In the genomic region with DNA sequence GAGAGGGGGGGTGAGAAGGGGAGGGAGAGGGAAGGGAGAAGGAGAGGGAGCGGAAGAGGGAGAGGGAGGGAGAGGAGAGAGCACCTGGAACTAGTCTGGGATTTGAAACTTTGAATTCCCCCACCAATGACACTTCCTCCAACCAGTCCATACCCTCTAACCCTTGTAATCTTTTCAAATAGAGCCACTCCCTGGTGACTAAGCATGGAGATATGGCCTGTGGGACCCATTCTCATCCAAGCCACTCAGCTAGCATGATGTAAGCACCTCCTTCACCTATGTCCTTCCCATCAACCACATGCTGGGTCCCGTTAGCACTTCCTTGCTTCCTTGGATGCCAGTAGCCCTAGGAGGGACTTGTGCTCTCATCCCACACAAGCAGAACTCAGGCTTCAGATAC, we compare ENCODE assay signal across 22 mouse cellular contexts. TPM values are rescaled to one million over a fixed set of nuclear protein-coding genes. Genes with fewer than 3 reads are reported as not detected.
DNase-seq lines count a peak whose midpoint lies in the region; ATAC-seq and TF ChIP-seq lines count a peak whose summit lies in the region.
"Had no signal": no experiment of that assay in that cellular context is flagged by ENCODE, and none has a peak within 500 bp of the region (broad histone marks: within the 10 kb centered on the region; RNA-seq: fewer than 3 reads in every experiment).

No protein-coding gene starts in this region.

- H3K4me3 ChIP-seq in erythroblast, embryonic 14.5 days (replicated peaks), result peak overlapping the region; percentile 17
- no peak overlapping the region for H3K4me3 ChIP-seq in midbrain, embryonic 10.5 days
- no peak overlapping the region for H3K4me3 ChIP-seq in midbrain, embryonic 16.5 days (ENCODE audit: low read depth, low read length)
- H3K4me3 ChIP-seq in intestine, postnatal 0 days (ENCODE audit: low read depth, low read length), result no peak overlapping the region
- H3K4me3 ChIP-seq in liver, embryonic 16.5 days (ENCODE audit: low read depth, low read length), result peak overlapping the region; percentile 13; the same call in 1 of the 2 replicates
- H3K4me3 ChIP-seq in layer of hippocampus, adult 2 months, result no peak overlapping the region
- no peak overlapping the region for H3K4me3 ChIP-seq in hindbrain, postnatal 0 days (ENCODE audit: low read length)
- H3K4me3 ChIP-seq: gastrocnemius, adult 2 months; hindbrain, embryonic 12.5 days; kidney, embryonic 15.5 days; midbrain, embryonic 13.5 days; myocyte had no signal

- 60% methylated on average over 2 of the region's 2 CpGs for WGBS in midbrain, embryonic 10.5 days
- 80% methylated on average over 2 of the region's 2 CpGs for WGBS in midbrain, embryonic 16.5 days
- 51% methylated on average over 2 of the region's 2 CpGs for WGBS in intestine, postnatal 0 days
- 62% methylated on average over 2 of the region's 2 CpGs for WGBS in liver, embryonic 16.5 days (ENCODE audit: insufficient replicate concordance)
- 73% methylated on average over 2 of the region's 2 CpGs for WGBS in hindbrain, postnatal 0 days

- H3K4me1 ChIP-seq in erythroblast, embryonic 14.5 days (ENCODE audit: control insufficient read depth), result peaks cover 53% of the 10 kb centered on the region
- H3K4me1 ChIP-seq in midbrain, embryonic 10.5 days, result peaks cover 34% of the 10 kb centered on the region
- H3K4me1 ChIP-seq in midbrain, embryonic 16.5 days (ENCODE audit: control insufficient read depth, insufficient read depth, low read length), result peaks cover 13% of the 10 kb centered on the region
- peaks cover 4% of the 10 kb centered on the region; the same call in 1 of the 2 replicates for H3K4me1 ChIP-seq in intestine, postnatal 0 days (replicated peaks; ENCODE audit: control insufficient read depth, insufficient read depth, low read length)
- peaks cover 31% of the 10 kb centered on the region for H3K4me1 ChIP-seq in liver, embryonic 16.5 days (ENCODE audit: control insufficient read depth, low read depth, low read length)
- H3K4me1 ChIP-seq in hindbrain, postnatal 0 days (ENCODE audit: insufficient read depth, low read length), result no peaks in the 10 kb centered on the region; the same call in 1 of the 2 replicates

- TF ChIP-seq CTCF in intestine, postnatal 0 days (IDR thresholded peaks at IDR 0.05; ENCODE audit: low read depth), result no peak
- no peak for TF ChIP-seq CTCF in layer of hippocampus, adult 2 months (conservative IDR thresholded peaks at IDR 0.05)
- no peak for TF ChIP-seq CTCF in hindbrain, postnatal 0 days (IDR thresholded peaks at IDR 0.05; ENCODE audit: low read depth)

- no peak overlapping the region for H3K4me2 ChIP-seq in midbrain, embryonic 16.5 days (ENCODE audit: low read length)
- no peak overlapping the region for H3K4me2 ChIP-seq in intestine, postnatal 0 days (replicated peaks; ENCODE audit: low read depth)
- peak overlapping the region; percentile 51 for H3K4me2 ChIP-seq in liver, embryonic 16.5 days (ENCODE audit: low read depth, low read length)
- H3K4me2 ChIP-seq in hindbrain, postnatal 0 days (ENCODE audit: low read depth, low read length), result no peak overlapping the region
- H3K4me2 ChIP-seq: hindbrain, embryonic 12.5 days; kidney, embryonic 15.5 days; midbrain, embryonic 13.5 days had no signal

- H3K9me3 ChIP-seq in erythroblast, embryonic 14.5 days (ENCODE audit: control insufficient read depth, low read length), result no peaks in the 10 kb centered on the region
- no peaks in the 10 kb centered on the region for H3K9me3 ChIP-seq in midbrain, embryonic 10.5 days (replicated peaks)
- H3K9me3 ChIP-seq in midbrain, embryonic 16.5 days (replicated peaks; ENCODE audit: control insufficient read depth, low read length, poor library complexity, severe bottlenecking), result no peaks in the 10 kb centered on the region
- no peaks in the 10 kb centered on the region for H3K9me3 ChIP-seq in intestine, postnatal 0 days (ENCODE audit: control insufficient read depth)
- no peaks in the 10 kb centered on the region for H3K9me3 ChIP-seq in liver, embryonic 16.5 days (replicated peaks; ENCODE audit: control insufficient read depth, low read length)
- H3K9me3 ChIP-seq in hindbrain, postnatal 0 days (ENCODE audit: low read length), result no peaks in the 10 kb centered on the region
- H3K9me3 ChIP-seq: hindbrain, embryonic 12.5 days; kidney, embryonic 15.5 days; midbrain, embryonic 13.5 days had no signal

- ATAC-seq in erythroblast, adult 5-6 weeks (replicated peaks; ENCODE audit: low FRiP score, poor library complexity, severe bottlenecking), result no peak
- ATAC-seq in midbrain, embryonic 16.5 days, result no peak
- peak; percentile 62; the same call in 1 of the 2 replicates for ATAC-seq in intestine, postnatal 0 days
- peak; percentile 63 for ATAC-seq in liver, embryonic 16.5 days (ENCODE audit: low read depth)
- ATAC-seq in hindbrain, postnatal 0 days, result no peak
- ATAC-seq: CD4-positive, CD25-positive, alpha-beta regulatory T cell, adult 4 months had no signal

- no peak for DNase-seq in midbrain, embryonic 10.5 days (ENCODE audit: low spot score)
- no peak for DNase-seq in layer of hippocampus, adult 2 months (ENCODE audit: low spot score in 2 of 2)
- DNase-seq in hindbrain, postnatal 0 days (ENCODE audit: low spot score), result no peak
- DNase-seq: adrenal gland, postnatal 36 days; cerebellum, adult 8-10 months; gastrocnemius, adult 2 months; spleen, adult 18-20 months; thymus, adult 2 months had no signal

- 0 out of 2 replicates have a peak overlapping the region, but pooled peaks have one; percentile 23 for H3K27ac ChIP-seq in midbrain, embryonic 10.5 days (replicated peaks)
- no peak overlapping the region for H3K27ac ChIP-seq in midbrain, embryonic 16.5 days (ENCODE audit: low read length)
- no peak overlapping the region for H3K27ac ChIP-seq in intestine, postnatal 0 days (ENCODE audit: low read depth, low read length)
- peak overlapping the region; percentile 85 for H3K27ac ChIP-seq in liver, embryonic 16.5 days (ENCODE audit: low read length)
- no peak overlapping the region for H3K27ac ChIP-seq in layer of hippocampus, adult 2 months
- no peak overlapping the region for H3K27ac ChIP-seq in hindbrain, postnatal 0 days
- H3K27ac ChIP-seq: gastrocnemius, adult 2 months; hindbrain, embryonic 12.5 days; kidney, embryonic 15.5 days; midbrain, embryonic 13.5 days had no signal

- no peaks in the 10 kb centered on the region for H3K36me3 ChIP-seq in erythroblast, embryonic 14.5 days (ENCODE audit: control insufficient read depth)
- H3K36me3 ChIP-seq in midbrain, embryonic 10.5 days, result no peaks in the 10 kb centered on the region
- no peaks in the 10 kb centered on the region for H3K36me3 ChIP-seq in midbrain, embryonic 16.5 days (ENCODE audit: control insufficient read depth, insufficient read depth, low read length)
- no peaks in the 10 kb centered on the region for H3K36me3 ChIP-seq in intestine, postnatal 0 days (ENCODE audit: control insufficient read depth, insufficient read depth)
- no peaks in the 10 kb centered on the region for H3K36me3 ChIP-seq in liver, embryonic 16.5 days (ENCODE audit: control insufficient read depth, insufficient read depth)
- no peaks in the 10 kb centered on the region for H3K36me3 ChIP-seq in hindbrain, postnatal 0 days (ENCODE audit: insufficient read depth, low read length)
- H3K36me3 ChIP-seq: hindbrain, embryonic 12.5 days; kidney, embryonic 15.5 days; midbrain, embryonic 13.5 days had no signal

- H3K27me3 ChIP-seq in erythroblast, embryonic 14.5 days (ENCODE audit: control insufficient read depth), result peaks cover 3% of the 10 kb centered on the region
- peaks cover 33% of the 10 kb centered on the region for H3K27me3 ChIP-seq in midbrain, embryonic 10.5 days (ENCODE audit: low read depth, poor library complexity, severe bottlenecking)
- no peaks in the 10 kb centered on the region for H3K27me3 ChIP-seq in midbrain, embryonic 16.5 days (ENCODE audit: control insufficient read depth, insufficient read depth, low read depth, low read length)
- H3K27me3 ChIP-seq in intestine, postnatal 0 days (replicated peaks; ENCODE audit: control insufficient read depth, insufficient read depth, low read length), result no peaks in the 10 kb centered on the region
- H3K27me3 ChIP-seq in liver, embryonic 16.5 days (ENCODE audit: control insufficient read depth, insufficient read depth, low read depth, low read length), result no peaks in the 10 kb centered on the region
- no peaks in the 10 kb centered on the region for H3K27me3 ChIP-seq in hindbrain, postnatal 0 days (ENCODE audit: insufficient read depth, low read length)
- H3K27me3 ChIP-seq: kidney, embryonic 15.5 days; midbrain, embryonic 13.5 days had no signal

- H3K9ac ChIP-seq in midbrain, embryonic 16.5 days (ENCODE audit: low read depth, low read length), result no peak overlapping the region
- H3K9ac ChIP-seq in intestine, postnatal 0 days (ENCODE audit: low read depth, low read length), result no peak overlapping the region
- H3K9ac ChIP-seq in liver, embryonic 16.5 days (ENCODE audit: low read depth, low read length), result no peak overlapping the region
- no peak overlapping the region for H3K9ac ChIP-seq in hindbrain, postnatal 0 days (replicated peaks; ENCODE audit: low read length)
- H3K9ac ChIP-seq: hindbrain, embryonic 12.5 days; kidney, embryonic 15.5 days; midbrain, embryonic 13.5 days had no signal

RNA-seq across cellular contexts. Expression of gene Gm3448, which starts 43.7 kb away (rescaled TPM):
- 0.02 and 0.13 TPM in 2 replicates for polyA plus RNA-seq in erythroblast, embryonic 14.5 days (2012)
- 1.0 TPM in 1 of 2 replicates, not detected in the other for total RNA-seq in erythroblast, adult 5-6 weeks (2015; ENCODE audit: low replicate concordance)
- total RNA-seq in erythroblast, adult 5-6 weeks (2017; ENCODE audit: low replicate concordance), result 2.4 and 4.8 TPM in 2 replicates
- polyA plus RNA-seq in midbrain, embryonic 10.5 days (2016; fragmentation: Nextera tagmentation; extraction: Ambion mirVana), result 5.9 and 6.2 TPM in 2 replicates
- 4.7 and 5.6 TPM in 2 replicates for polyA plus RNA-seq in midbrain, embryonic 16.5 days (2015; fragmentation: Nextera tagmentation; extraction: Ambion mirVana)
- polyA plus RNA-seq in intestine, postnatal 0 days (2015; fragmentation: Nextera tagmentation; extraction: Ambion mirVana), result 2.7 and 4.4 TPM in 2 replicates
- 1.7 and 2.7 TPM in 2 replicates for polyA plus RNA-seq in liver, embryonic 16.5 days (2015; fragmentation: Nextera tagmentation; extraction: Ambion mirVana)
- 10 to 100 TPM in 1 of 2 experiments, 1 to 10 TPM in 1; 7.8 to 11.3 TPM for total RNA-seq in layer of hippocampus, adult 2 months (2021)
- 0.99 and 1.7 TPM in 2 replicates for total RNA-seq in hindbrain, postnatal 0 days (2014; rRNA removed)
- polyA plus RNA-seq in hindbrain, postnatal 0 days (2015; fragmentation: Nextera tagmentation; extraction: Ambion mirVana), result 1.4 and 2.3 TPM in 2 replicates

RNA-seq across cellular contexts. Expression of gene Tcte3, which starts 43.7 kb away (rescaled TPM):
- 0.13 and 0.56 TPM in 2 replicates for polyA plus RNA-seq in erythroblast, embryonic 14.5 days (2012)
- not detected in 2 replicates for total RNA-seq in erythroblast, adult 5-6 weeks (2015; ENCODE audit: low replicate concordance)
- total RNA-seq in erythroblast, adult 5-6 weeks (2017; ENCODE audit: low replicate concordance), result not detected in 2 replicates
- polyA plus RNA-seq in midbrain, embryonic 10.5 days (2016; fragmentation: Nextera tagmentation; extraction: Ambion mirVana), result 0.54 TPM in 1 of 2 replicates, not detected in the other
- 0.50 TPM in 1 of 2 replicates, not detected in the other for polyA plus RNA-seq in midbrain, embryonic 16.5 days (2015; fragmentation: Nextera tagmentation; extraction: Ambion mirVana)
- 3.2 and 3.4 TPM in 2 replicates for polyA plus RNA-seq in intestine, postnatal 0 days (2015; fragmentation: Nextera tagmentation; extraction: Ambion mirVana)
- polyA plus RNA-seq in liver, embryonic 16.5 days (2015; fragmentation: Nextera tagmentation; extraction: Ambion mirVana), result 1.5 and 4.6 TPM in 2 replicates
- total RNA-seq in layer of hippocampus, adult 2 months (2021), result 1 to 10 TPM in 1 of 2 experiments, not detected in 1; 1.3 TPM
- not detected in 2 replicates for total RNA-seq in hindbrain, postnatal 0 days (2014; rRNA removed)
- 1.0 and 2.3 TPM in 2 replicates for polyA plus RNA-seq in hindbrain, postnatal 0 days (2015; fragmentation: Nextera tagmentation; extraction: Ambion mirVana)
- total RNA-seq: gastrocnemius, adult 2 months; granulocyte monocyte progenitor cell, adult 5-6 weeks; left cerebral cortex, postnatal 10 days had no signal
- polyA plus RNA-seq: heart, embryonic 16.5 days; hindbrain, embryonic 12.5 days; kidney, embryonic 15.5 days; limb, embryonic 14.5 days; midbrain, embryonic 13.5 days; thymus, adult 2 months had no signal

RNA-seq across cellular contexts. Expression of gene Ermard, which starts 44.0 kb away (rescaled TPM):
- 0.03 and 0.13 TPM in 2 replicates for polyA plus RNA-seq in erythroblast, embryonic 14.5 days (2012)
- 35.0 and 43.1 TPM in 2 replicates for total RNA-seq in erythroblast, adult 5-6 weeks (2015; ENCODE audit: low replicate concordance)
- 17.9 and 28.6 TPM in 2 replicates for total RNA-seq in erythroblast, adult 5-6 weeks (2017; ENCODE audit: low replicate concordance)
- 97.1 and 104 TPM in 2 replicates for polyA plus RNA-seq in midbrain, embryonic 10.5 days (2016; fragmentation: Nextera tagmentation; extraction: Ambion mirVana)
- polyA plus RNA-seq in midbrain, embryonic 16.5 days (2015; fragmentation: Nextera tagmentation; extraction: Ambion mirVana), result 74.3 and 89.8 TPM in 2 replicates
- polyA plus RNA-seq in intestine, postnatal 0 days (2015; fragmentation: Nextera tagmentation; extraction: Ambion mirVana), result 27.4 and 30.9 TPM in 2 replicates
- polyA plus RNA-seq in liver, embryonic 16.5 days (2015; fragmentation: Nextera tagmentation; extraction: Ambion mirVana), result 26.8 and 27.5 TPM in 2 replicates
- total RNA-seq in layer of hippocampus, adult 2 months (2021), result 10 to 100 TPM; 53.9 to 69.1 TPM
- 37.8 and 44.2 TPM in 2 replicates for total RNA-seq in hindbrain, postnatal 0 days (2014; rRNA removed)
- polyA plus RNA-seq in hindbrain, postnatal 0 days (2015; fragmentation: Nextera tagmentation; extraction: Ambion mirVana), result 54.0 and 59.2 TPM in 2 replicates

Comparison
In these comparisons a context has a peak if more than half of its experiments do, and no peak if none do; other contexts are left out.
1. H3K27ac ChIP-seq: peak in midbrain, embryonic 10.5 days (single experiment) and liver, embryonic 16.5 days (single experiment); none in midbrain, embryonic 16.5 days (single experiment), intestine, postnatal 0 days (single experiment), layer of hippocampus, adult 2 months (single experiment) and hindbrain, postnatal 0 days (single experiment).
2. H3K4me3 ChIP-seq: peak in erythroblast, embryonic 14.5 days (single experiment) and liver, embryonic 16.5 days (single experiment); none in midbrain, embryonic 10.5 days (single experiment), midbrain, embryonic 16.5 days (single experiment), intestine, postnatal 0 days (single experiment), layer of hippocampus, adult 2 months (single experiment) and hindbrain, postnatal 0 days (single experiment).
3. ATAC-seq: peak in intestine, postnatal 0 days (single experiment) and liver, embryonic 16.5 days (single experiment); none in erythroblast, adult 5-6 weeks (single experiment), midbrain, embryonic 16.5 days (single experiment) and hindbrain, postnatal 0 days (single experiment).
4. RNA of gene Ermard, which starts 44.0 kb away (polyA plus RNA-seq): 97.1 to 104 TPM in midbrain, embryonic 10.5 days, 74.3 to 89.8 TPM in midbrain, embryonic 16.5 days, 54.0 to 59.2 TPM in hindbrain, postnatal 0 days, 27.4 to 30.9 TPM in intestine, postnatal 0 days and 26.8 to 27.5 TPM in liver, embryonic 16.5 days; 0.03 to 0.13 TPM in erythroblast, embryonic 14.5 days; every median in the first group is over 10 times any median in the second.